In the genomic region with DNA sequence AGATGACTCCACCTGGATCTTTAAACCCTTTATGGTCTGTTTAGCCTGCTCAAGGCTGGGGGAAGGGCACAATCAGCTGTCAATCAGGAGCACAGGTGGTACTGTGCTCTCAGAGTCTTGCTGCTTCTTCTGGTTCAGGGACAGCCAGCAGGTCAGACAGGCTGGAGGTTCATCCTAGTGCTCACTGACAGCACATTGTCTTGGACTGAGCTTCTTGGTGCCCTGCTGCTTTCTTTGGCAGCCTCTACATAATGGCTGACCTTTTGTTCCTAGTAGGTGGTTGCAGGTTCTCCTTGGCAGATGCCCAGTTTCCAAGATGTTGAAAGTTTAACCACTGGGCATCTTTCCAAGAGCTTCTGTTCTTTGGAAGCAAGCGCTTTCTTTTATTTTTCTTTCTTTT, we compare ENCODE assay signal across 11 mouse cellular contexts. TPM values are rescaled to one million over a fixed set of nuclear protein-coding genes. Genes with fewer than 3 reads are reported as not detected.
DNase-seq lines count a peak whose midpoint lies in the region; ATAC-seq lines count a peak whose summit lies in the region.
"Had no signal": no experiment of that assay in that cellular context is flagged by ENCODE, and none has a peak within 500 bp of the region (broad histone marks: within the 10 kb centered on the region; RNA-seq: fewer than 3 reads in every experiment).

No protein-coding gene starts in this region.

- H3K27ac ChIP-seq in hindbrain, embryonic 16.5 days (ENCODE audit: low read depth, low read length) = no peak overlapping the region
- no peak overlapping the region for H3K27ac ChIP-seq in hindbrain, embryonic 11.5 days (ENCODE audit: low read depth, low read length)
- H3K27ac ChIP-seq: limb, embryonic 15.5 days had no signal

- H3K4me1 ChIP-seq in hindbrain, embryonic 16.5 days (ENCODE audit: control insufficient read depth, insufficient read depth, low read depth, low read length) = no peaks in the 10 kb centered on the region
- H3K4me1 ChIP-seq in hindbrain, embryonic 11.5 days (replicated peaks; ENCODE audit: control insufficient read depth, insufficient read depth, low read length) = no peaks in the 10 kb centered on the region
- H3K4me1 ChIP-seq: limb, embryonic 15.5 days had no signal

- no peaks in the 10 kb centered on the region for H3K9me3 ChIP-seq in hindbrain, embryonic 16.5 days (ENCODE audit: control insufficient read depth, low read length)
- no peaks in the 10 kb centered on the region for H3K9me3 ChIP-seq in hindbrain, embryonic 11.5 days (ENCODE audit: control insufficient read depth, low read length)
- H3K9me3 ChIP-seq: limb, embryonic 15.5 days had no signal

- no peak for DNase-seq in hindbrain, embryonic 11.5 days (ENCODE audit: low spot score)
- DNase-seq in MN1 (ENCODE audit: low spot score) = peak; percentile 14
- DNase-seq in cerebellum, adult 11-12 months = peak; percentile 85
- peak; percentile 83 to 95 for DNase-seq in kidney, postnatal 36 days
- DNase-seq in retina, postnatal 1 day = no peak
- no peak for DNase-seq in frontal cortex, postnatal 10 days (ENCODE audit: low spot score in 2 of 2)

- WGBS in hindbrain, embryonic 16.5 days = 79% methylated on average over 1 of the region's 1 CpGs
- 94% methylated on average over 1 of the region's 1 CpGs for WGBS in hindbrain, embryonic 11.5 days

- no peak overlapping the region for H3K4me3 ChIP-seq in hindbrain, embryonic 16.5 days (ENCODE audit: low read length)
- H3K4me3 ChIP-seq in hindbrain, embryonic 11.5 days (ENCODE audit: low read depth, low read length) = no peak overlapping the region
- H3K4me3 ChIP-seq: limb, embryonic 15.5 days had no signal

- ATAC-seq in hindbrain, embryonic 16.5 days = peak; percentile 79
- no peak for ATAC-seq in hindbrain, embryonic 11.5 days (ENCODE audit: low FRiP score)
- no peak for ATAC-seq in megakaryocyte progenitor cell, adult 5-6 weeks (replicated peaks; ENCODE audit: poor library complexity)

- H3K9ac ChIP-seq in hindbrain, embryonic 16.5 days (ENCODE audit: low read depth, low read length) = no peak overlapping the region
- no peak overlapping the region for H3K9ac ChIP-seq in hindbrain, embryonic 11.5 days (ENCODE audit: low read depth, low read length)
- H3K9ac ChIP-seq: limb, embryonic 15.5 days had no signal

- H3K27me3 ChIP-seq in hindbrain, embryonic 16.5 days (replicated peaks; ENCODE audit: control insufficient read depth, insufficient read depth, low read length) = no peaks in the 10 kb centered on the region
- no peaks in the 10 kb centered on the region for H3K27me3 ChIP-seq in hindbrain, embryonic 11.5 days (ENCODE audit: control insufficient read depth, insufficient read depth, low read length)
- H3K27me3 ChIP-seq: limb, embryonic 15.5 days had no signal

- no peak overlapping the region for H3K4me2 ChIP-seq in hindbrain, embryonic 16.5 days (ENCODE audit: low read length)
- no peak overlapping the region for H3K4me2 ChIP-seq in hindbrain, embryonic 11.5 days (replicated peaks; ENCODE audit: low read depth, low read length)
- H3K4me2 ChIP-seq: limb, embryonic 15.5 days had no signal

- H3K36me3 ChIP-seq in hindbrain, embryonic 16.5 days (ENCODE audit: control insufficient read depth, insufficient read depth, low read length) = no peaks in the 10 kb centered on the region
- no peaks in the 10 kb centered on the region for H3K36me3 ChIP-seq in hindbrain, embryonic 11.5 days (ENCODE audit: control insufficient read depth, insufficient read depth, low read length)
- H3K36me3 ChIP-seq: limb, embryonic 15.5 days had no signal

RNA-seq across cellular contexts. Expression of a gene that starts 55.1 kb away (rescaled TPM):
- 11.7 and 12.0 TPM in 2 replicates for polyA plus RNA-seq in hindbrain, embryonic 16.5 days (2015; fragmentation: Nextera tagmentation; extraction: Ambion mirVana)
- polyA plus RNA-seq in hindbrain, embryonic 11.5 days (2014; fragmentation: Nextera tagmentation; extraction: Ambion mirVana) = 3.9 and 6.9 TPM in 2 replicates
- total RNA-seq in megakaryocyte progenitor cell, adult 5-6 weeks (2015) = not detected in 2 replicates
- total RNA-seq in megakaryocyte progenitor cell, adult 5-6 weeks (2017) = not detected in 2 replicates
- total RNA-seq: CH12.LX had no signal
- polyA plus RNA-seq: heart, postnatal 0 days had no signal

Comparison
In these comparisons a context has a peak if more than half of its experiments do, and no peak if none do; other contexts are left out.
1. DNase-seq: peak in MN1 (single experiment), cerebellum, adult 11-12 months (single experiment) and kidney, postnatal 36 days (2 of 2); none in hindbrain, embryonic 11.5 days (single experiment), retina, postnatal 1 day (single experiment) and frontal cortex, postnatal 10 days (0 of 2).